Mouse (Mus musculus): ENCODE measurements around the gene Abca1.

Gene Abca1

DNA sequence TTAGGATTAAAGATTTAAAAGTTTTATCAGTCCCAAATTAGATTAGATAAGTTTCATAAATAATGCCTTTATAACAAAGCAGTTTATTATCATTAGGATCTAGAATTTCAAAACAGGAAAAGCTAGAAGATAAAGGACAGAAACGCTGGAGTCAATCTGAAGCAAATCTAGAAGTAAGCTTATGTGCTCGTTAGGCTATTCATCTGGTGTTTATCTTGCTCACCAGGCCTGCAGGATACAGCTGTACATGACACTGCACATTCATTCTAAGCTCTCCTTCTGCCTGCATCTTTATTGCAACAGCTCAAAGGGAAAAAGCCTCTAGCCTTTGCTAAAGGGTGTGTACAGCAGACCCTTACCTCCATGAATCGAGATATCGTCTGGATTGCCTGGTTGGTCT, 74.1 kb downstream of the Abca1 start:
- no peak for DNase-seq (ENCODE audit: low read depth)

GRCm38 (mm10) chr4:53083071-53083470, 76.6 kb downstream of the Abca1 start:
- DNase-seq (ENCODE audit: low read depth): no peak

DNA sequence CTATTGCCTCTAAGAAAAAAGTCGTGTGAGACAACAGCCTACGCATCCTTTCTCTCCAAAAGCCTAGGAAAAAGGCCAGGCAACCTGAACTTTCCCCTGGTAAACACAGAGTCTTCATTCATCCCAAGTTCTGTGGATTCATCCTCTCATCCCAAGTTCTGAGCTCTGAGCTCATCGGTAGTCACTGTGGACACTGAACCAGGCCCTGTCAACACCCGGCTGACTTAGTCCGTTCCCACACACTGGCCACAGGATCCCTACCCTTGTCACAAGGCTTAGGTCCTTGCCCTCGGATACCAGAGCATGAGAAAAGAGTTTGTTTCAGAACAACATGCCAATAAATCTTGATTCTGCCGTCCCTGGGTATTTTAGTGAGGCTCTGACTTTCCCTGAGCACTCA, 77.2 kb downstream of the Abca1 start:
- DNase-seq (ENCODE audit: low read depth): no peak

GRCm38 (mm10) chr4:53081851-53082250, 77.8 kb downstream of the Abca1 start:
- DNase-seq (ENCODE audit: low read depth): no peak

DNA sequence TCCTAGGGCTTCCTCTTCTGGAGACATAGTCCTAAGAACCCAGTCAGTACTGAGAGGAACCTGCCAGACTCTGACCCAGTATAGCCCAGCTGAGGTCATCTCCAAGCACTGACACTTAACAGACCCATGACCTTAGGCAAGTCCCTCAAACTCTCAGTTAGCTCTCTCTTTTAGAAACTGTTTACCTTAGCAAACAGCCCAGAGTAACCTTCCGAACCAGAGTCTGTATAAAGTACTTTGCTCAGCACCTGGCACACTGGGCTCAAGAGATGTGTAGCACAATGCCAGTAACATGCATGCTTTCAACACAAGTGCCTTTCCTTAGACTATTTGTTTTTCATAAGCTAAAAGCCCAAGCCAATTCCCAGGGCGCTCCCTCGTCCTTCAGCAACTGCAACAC, 79.4 kb downstream of the Abca1 start:
- no peak for DNase-seq (ENCODE audit: low read depth)

DNA sequence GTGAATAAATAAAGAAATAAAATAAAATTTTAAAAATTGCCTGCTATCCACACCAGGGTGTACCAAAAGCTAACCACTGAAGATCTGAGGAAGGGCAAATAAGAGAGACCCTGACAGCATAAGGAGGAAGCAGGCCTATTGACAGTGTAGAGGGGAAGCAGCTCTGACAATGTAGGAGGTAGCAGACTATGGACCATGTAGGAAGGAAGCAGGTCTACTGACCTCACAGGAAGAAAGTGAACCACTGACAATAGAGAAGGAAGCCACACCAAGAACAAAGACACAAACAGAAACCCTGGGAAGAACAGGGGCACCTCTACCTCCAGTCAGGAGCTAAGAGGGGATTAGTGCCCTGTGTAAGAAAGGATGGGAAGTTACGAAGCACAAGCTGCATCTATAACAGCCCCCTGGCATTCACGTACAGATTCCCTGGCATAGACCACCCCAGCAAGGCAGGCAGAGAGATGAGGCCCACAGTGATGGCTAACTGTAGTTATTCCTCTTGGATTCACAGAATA, 80.8 kb downstream of the Abca1 start:
- DNase-seq (ENCODE audit: low read depth): no peak

DNA sequence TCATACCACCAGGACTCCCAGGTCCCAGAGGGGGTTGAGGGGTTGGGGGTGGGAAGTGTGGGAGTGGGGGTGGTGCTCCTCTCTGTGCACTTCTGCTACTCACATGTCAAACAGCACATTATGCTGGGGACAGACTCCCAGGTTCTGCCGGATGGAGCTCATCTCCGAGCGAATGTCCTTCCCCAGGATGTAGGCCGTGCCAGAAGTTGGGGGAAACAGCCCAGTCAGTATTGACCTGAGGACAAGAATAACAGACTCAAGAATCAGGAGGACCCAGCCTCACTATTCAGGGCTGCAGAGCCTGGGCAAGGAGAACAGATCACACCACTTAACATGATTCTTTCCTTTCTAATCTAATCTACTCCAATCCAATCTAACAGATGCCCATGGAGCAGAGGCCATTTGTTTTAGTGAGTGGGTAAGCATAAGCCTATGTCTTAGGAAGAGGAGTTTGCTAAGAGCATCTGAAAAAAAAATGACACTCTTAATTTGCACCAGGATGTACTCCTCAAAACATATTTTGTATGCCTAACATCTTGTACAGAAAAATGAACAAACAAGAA, 82.8 kb downstream of the Abca1 start:
- no peak for DNase-seq (ENCODE audit: low read depth)

DNA sequence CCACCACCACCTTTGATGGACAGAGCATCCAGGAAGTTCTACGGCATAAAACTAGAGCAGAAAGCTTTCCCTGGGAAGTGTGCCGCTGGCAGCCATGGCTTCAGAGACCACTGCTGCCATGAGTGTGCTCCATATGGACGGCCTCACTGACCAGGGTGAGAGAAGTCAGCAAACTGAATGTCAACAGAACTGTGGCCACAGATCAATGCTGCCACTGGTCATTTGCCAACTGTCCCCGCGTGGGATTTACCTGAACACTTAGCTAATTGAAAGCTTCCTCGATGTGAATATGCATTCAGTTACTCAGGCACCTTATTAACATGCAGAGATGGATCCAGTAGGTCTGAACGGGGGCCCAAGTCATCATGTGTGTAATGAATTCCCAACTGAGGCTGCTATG, 86.7 kb downstream of the Abca1 start:
- DNase-seq (ENCODE audit: low read depth): no peak

- DNase-seq (ENCODE audit: low read depth): no peak
Measured at GRCm38 (mm10) chr4:53062301-53063008, 97.2 kb downstream of the Abca1 start.

GRCm38 (mm10) chr4:53046238-53047022, 113.3 kb downstream of the Abca1 start:
- no peak for DNase-seq (ENCODE audit: low read depth)

DNA sequence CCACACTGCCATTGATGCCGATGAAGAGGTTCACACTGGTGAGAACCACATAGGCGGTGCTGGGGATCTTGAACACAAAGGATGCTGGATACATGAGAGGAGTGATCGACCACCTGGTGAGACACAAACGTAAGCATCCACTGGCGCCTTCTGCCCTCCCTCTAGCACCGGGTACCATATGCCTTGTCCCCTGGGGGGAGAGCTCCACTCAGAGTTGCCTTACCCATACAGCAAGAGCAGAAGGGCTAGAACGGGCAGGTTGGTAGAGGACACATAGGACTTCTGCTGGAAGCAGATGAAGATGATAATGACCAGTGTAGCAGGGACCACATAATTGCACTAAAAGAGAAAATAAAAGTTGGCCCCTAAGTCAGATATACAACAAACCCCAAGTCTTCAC, 113.9 kb downstream of the Abca1 start:
- no peak for DNase-seq (ENCODE audit: low read depth)

GRCm38 (mm10) chr4:53043819-53044218, 115.9 kb downstream of the Abca1 start:
- DNase-seq (ENCODE audit: low read depth): no peak

GRCm38 (mm10) chr4:53030326-53030948, 129.3 kb downstream of the Abca1 start:
- no peak for DNase-seq (ENCODE audit: low read depth)

DNA sequence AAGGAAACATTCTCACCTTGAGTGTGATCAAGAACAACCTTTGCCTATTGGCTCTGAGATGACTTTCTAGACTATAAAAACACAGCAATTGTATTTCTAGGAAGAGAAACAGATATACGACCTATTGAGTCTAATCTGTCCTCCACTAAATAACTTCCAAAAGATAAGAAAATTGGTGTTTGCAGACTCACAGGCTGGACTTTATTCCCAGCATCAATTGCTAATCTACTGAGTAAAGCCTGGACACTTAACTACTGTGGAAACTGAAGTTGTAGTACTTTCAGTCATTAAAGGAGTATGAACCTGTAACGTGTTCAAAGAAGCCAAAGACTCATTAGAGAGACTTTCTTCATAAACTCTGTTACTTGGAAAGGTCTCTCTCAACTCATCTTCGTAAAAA, 131.9 kb downstream of the Abca1 start:
- DNase-seq (ENCODE audit: low read depth): no peak

DNA sequence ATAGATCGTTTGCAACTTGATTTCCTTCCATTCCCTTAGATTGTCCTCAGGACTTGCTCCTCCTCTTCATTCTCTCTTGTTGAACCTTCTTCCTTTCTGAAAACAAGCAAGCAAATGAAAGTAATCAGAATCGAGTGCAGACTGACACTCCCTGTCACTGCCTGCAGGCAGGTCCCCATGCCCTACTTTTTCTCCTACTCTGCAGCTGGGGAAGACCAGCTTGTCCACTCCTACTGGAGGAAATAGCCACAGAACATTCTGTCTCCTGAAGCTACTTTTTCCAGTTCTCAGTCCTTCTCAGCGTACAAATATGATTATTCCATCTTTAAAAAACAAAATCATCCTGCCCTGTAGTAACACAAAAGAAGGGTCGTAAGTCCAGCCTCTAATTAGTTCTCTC, 135.3 kb downstream of the Abca1 start:
- DNase-seq (ENCODE audit: low read depth): no peak

DNA sequence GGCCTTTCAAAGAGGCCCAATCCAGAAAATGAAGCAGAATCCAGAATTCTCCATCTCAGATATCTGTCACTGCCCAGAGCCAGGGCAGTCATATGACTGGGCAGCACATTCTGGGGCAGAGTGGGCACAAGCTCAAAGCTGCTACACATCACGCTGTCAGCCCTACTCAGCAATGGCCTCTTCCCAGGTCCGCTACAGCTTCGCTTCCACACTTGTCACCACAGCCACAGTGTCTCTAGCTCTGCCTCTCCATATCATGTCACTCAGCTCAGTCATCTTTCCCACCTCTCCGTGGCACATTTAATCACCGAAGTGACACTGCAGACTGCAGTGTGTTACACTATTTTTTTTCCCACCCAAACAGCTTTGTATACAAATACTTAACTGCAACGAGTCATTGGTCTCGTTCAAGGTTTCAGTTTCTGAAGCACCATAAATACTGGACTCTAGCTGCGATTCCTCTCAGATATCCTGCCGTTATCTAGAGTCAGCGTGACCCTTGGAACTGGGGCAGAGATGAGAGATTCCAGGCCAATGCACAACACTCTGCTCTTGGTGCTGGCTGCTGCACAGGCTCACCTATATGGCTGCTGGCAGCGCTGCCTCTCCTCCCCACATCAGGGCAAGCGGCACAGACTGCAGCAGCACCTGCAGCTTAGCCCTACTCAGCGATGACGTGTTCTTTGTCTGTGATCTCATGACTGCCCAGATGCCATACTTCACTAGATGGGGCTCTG, 136.3 kb downstream of the Abca1 start:
- DNase-seq (ENCODE audit: low read depth): no peak

DNA sequence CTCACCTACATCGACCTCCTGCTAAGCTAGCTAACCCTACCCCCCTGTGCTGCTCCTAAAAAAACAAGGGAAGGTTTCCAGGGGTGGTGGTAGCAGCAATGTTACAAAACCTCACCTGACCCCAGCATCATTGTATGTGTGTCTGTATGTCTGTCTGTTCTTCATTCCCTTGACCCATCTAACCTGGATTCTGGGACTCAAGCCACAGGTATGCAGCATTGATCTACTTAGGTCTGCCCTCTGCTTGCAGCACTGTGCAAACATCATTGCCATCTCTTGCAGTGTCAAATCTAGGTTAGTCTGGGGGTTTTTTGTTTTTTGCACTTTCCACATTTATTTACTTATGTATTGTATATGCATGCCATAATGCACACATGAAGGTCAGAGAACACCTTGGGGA, 141.3 kb downstream of the Abca1 start:
- DNase-seq (ENCODE audit: low read depth): no peak

DNA sequence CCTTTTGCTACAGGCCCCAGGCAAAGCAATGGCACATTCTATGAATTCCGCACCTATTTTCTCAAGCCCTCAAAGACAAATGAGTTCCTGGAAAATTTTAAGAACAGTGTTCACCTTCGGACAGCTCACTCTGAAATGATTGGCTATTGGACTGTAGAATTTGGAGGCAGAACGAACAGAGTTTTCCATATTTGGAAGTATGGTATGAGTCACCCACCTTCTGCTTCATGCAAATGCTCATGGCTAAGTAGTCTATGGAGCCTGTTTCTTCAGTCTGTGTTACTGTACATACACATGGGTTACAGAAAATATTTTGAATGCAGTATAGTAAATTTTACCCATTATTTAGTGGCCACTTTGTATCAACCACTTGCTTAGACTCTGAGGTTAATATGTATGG, 144.7 kb downstream of the Abca1 start:
- DNase-seq (ENCODE audit: low read depth): no peak

GRCm38 (mm10) chr4:53014421-53014820, 145.3 kb downstream of the Abca1 start:
- no peak for DNase-seq (ENCODE audit: low read depth)

DNA sequence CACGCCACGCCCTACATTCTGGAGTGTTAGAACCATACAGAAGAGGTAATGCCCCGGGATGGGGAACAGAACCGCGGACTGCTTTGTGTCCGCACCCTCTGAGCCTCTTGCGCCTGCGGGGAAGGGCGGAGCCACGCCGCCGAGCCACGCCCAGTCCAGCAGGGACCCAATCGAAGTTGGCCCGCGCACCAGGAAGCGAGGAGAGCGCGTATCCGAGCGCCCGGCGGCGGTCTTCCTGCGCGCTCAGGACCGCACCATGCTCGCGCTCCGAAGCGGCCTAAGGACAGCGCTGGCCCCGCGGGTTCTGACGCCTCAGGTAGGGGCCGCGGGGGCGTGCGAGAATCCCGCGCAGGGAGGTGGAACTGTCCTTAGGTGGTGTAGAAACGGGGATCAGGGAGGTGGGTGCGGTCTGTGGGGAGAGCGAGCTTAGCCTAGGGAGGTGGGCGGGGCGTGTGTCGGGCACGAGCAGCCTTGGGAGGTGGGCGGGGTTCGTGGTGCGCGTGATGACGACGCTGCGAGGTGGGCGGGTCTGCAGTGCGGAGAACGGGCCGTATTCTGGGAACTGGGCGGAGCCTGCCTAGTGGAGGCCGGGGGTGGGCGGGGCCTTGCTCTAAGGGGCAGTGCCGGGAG, 147.8 kb downstream of the Abca1 start, which contains the start of gene Nipsnap3b:
Gene Nipsnap3b, plus strand, starts transcription at position 149 of the 630 bp plus-strand sequence.
- peak; percentile 90 for DNase-seq (ENCODE audit: low read depth)

DNA sequence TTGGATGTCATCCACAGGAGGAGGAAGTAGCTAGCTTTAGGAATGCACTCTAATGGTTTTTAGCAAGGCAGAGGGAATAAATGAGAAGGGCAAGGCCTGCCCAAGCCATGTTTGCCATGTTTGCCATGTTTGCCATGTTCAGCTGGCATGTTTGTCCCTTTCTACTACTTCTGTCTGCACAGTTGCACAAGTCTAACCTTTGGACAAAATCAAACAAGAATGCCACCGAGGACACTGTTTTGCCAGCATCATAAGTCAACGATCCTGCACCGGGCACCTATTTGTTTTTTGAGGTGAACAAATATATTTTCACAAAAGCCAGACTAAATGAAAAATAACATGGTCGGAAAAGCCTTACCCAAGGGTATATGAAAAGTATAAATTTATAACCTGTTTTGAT, 149.8 kb downstream of the Abca1 start:
- DNase-seq (ENCODE audit: low read depth): no peak

All from fibroblast of lung, adult 2 months (primary cell).